Mouse (Mus musculus): ENCODE results near the gene Camk1g.

Gene Camk1g

GRCm38 (mm10) chr1:193370096-193370495 is at the start of gene Camk1g:
Gene Camk1g (minus strand): TSS chr1:193370298.
- no peak for DNase-seq

- no peak for DNase-seq
These were observed 49.1 kb upstream of the Camk1g start for GRCm38 (mm10) chr1:193419168-193419567.

- DNase-seq, result no peak
These were observed 48.6 kb upstream of the Camk1g start for GRCm38 (mm10) chr1:193418656-193419055.

GRCm38 (mm10) chr1:193414067-193414466 is 44.0 kb upstream of the Camk1g start:
- DNase-seq, result no peak

- no peak for DNase-seq
These were observed 43.4 kb upstream of the Camk1g start for GRCm38 (mm10) chr1:193413368-193414000.

- no peak for DNase-seq
These were observed 37.4 kb upstream of the Camk1g start for GRCm38 (mm10) chr1:193407487-193407886.

GRCm38 (mm10) chr1:193406059-193406642 is 36.1 kb upstream of the Camk1g start:
- no peak for DNase-seq

- no peak for DNase-seq
These were observed 31.6 kb upstream of the Camk1g start for GRCm38 (mm10) chr1:193401695-193402094.

- no peak for DNase-seq
These were observed 30.2 kb upstream of the Camk1g start for GRCm38 (mm10) chr1:193400348-193400747.

GRCm38 (mm10) chr1:193398728-193399437 is 28.8 kb upstream of the Camk1g start:
- DNase-seq, result no peak

GRCm38 (mm10) chr1:193397109-193397508 is 27.0 kb upstream of the Camk1g start:
- DNase-seq, result no peak

- no peak for DNase-seq
These were observed 22.2 kb upstream of the Camk1g start for GRCm38 (mm10) chr1:193392266-193392665.

GRCm38 (mm10) chr1:193390004-193390403 is 19.9 kb upstream of the Camk1g start:
- no peak for DNase-seq

GRCm38 (mm10) chr1:193389505-193389904 is 19.4 kb upstream of the Camk1g start:
- no peak for DNase-seq

- DNase-seq, result no peak
These were observed 17.1 kb upstream of the Camk1g start for GRCm38 (mm10) chr1:193387241-193387640.

- DNase-seq, result peak; percentile 82
These were observed 16.0 kb upstream of the Camk1g start for GRCm38 (mm10) chr1:193386136-193386535.

- no peak for DNase-seq
These were observed 12.9 kb upstream of the Camk1g start for GRCm38 (mm10) chr1:193382841-193383462.

- DNase-seq, result no peak
These were observed 12.3 kb upstream of the Camk1g start for GRCm38 (mm10) chr1:193382435-193382834.

GRCm38 (mm10) chr1:193381597-193382404 is 11.7 kb upstream of the Camk1g start:
- no peak for DNase-seq

- DNase-seq, result no peak
These were observed 10.8 kb upstream of the Camk1g start for GRCm38 (mm10) chr1:193380877-193381276.

GRCm38 (mm10) chr1:193379634-193380033 is 9.5 kb upstream of the Camk1g start:
- DNase-seq, result no peak

- DNase-seq, result no peak
These were observed 6.5 kb upstream of the Camk1g start for GRCm38 (mm10) chr1:193376478-193377134.

Data from right cerebral cortex, postnatal 14 days (tissue).